Mouse (Mus musculus) neural tube, embryonic 14.5 days (tissue): ENCODE results near the gene Dnaja2. TPM values are rescaled to one million over a fixed set of nuclear protein-coding genes. Genes with fewer than 3 reads are reported as not detected.

Experiments used
- ATAC-seq: fragments of 200-750 bp; cut with Nextera tagmentation; 2 replicates; pipeline ENCODE4 v1.8.0; 2017; ENCODE audit warnings: low read depth, mild to moderate bottlenecking, moderate TSS enrichment, moderate library complexity
- H3K27ac ChIP-seq: fragments of 300-500 bp; sonication (generic); 2 replicates; pipeline ENCODE4 v1.5.1; 2014; ENCODE audit warnings: low read depth, mild to moderate bottlenecking, control low read depth, low read length, moderate library complexity, mixed read lengths
- H3K27me3 ChIP-seq: fragments of 300-500 bp; sonication (generic); 2 replicates; pipeline ENCODE4 v1.6.1; 2014; ENCODE audit warnings: low read length; ENCODE audit not compliant: control insufficient read depth, insufficient read depth
- H3K36me3 ChIP-seq: fragments of 300-500 bp; sonication (generic); 2 replicates; pipeline ENCODE4 v1.6.1; 2014; ENCODE audit warnings: low read length, mixed read lengths; ENCODE audit not compliant: control insufficient read depth, insufficient read depth
- H3K4me1 ChIP-seq: fragments of 300-500 bp; sonication (generic); 2 replicates; pipeline ENCODE4 v1.6.1; 2014; ENCODE audit warnings: low read length; ENCODE audit not compliant: control insufficient read depth, insufficient read depth
- H3K4me2 ChIP-seq: fragments of 300-500 bp; sonication (generic); 2 replicates; pipeline ENCODE4 v1.6.1; 2014; ENCODE audit warnings: mild to moderate bottlenecking, low read depth, low read length, control low read depth
- H3K4me3 ChIP-seq: fragments of 300-500 bp; sonication (generic); 2 replicates; pipeline ENCODE4 v1.5.1; 2014; ENCODE audit warnings: low read depth, low read length, control low read depth, mixed read lengths
- H3K9ac ChIP-seq: fragments of 300-500 bp; sonication (generic); replicated peaks from 2 replicates; pipeline ENCODE4 v1.6.1; 2014; ENCODE audit warnings: low read depth, mild to moderate bottlenecking, control low read depth, low read length, mixed read lengths
- H3K9me3 ChIP-seq: fragments of 300-500 bp; sonication (generic); 2 replicates; pipeline ENCODE4 v1.6.1; 2016; ENCODE audit warnings: low read length; ENCODE audit not compliant: control insufficient read depth
- WGBS: fragments of 180-500 bp; shearing (Covaris S2); extraction: QIAGEN DNeasy Blood & Tissue Kit; methylation state at CpG from one replicate; pipeline ENCODE4 v1.1.7; 2014; 5-methylcytosine and 5-hydroxymethylcytosine counted together
- polyA plus RNA-seq: library from polyadenylated mRNA; unstranded; fragments of >200 nt; fragmentation: Nextera tagmentation; extraction: Ambion mirVana; gene quantifications from 2 replicates; pipeline ENCODE4 v1.2.1, GENCODE M21; 2014

Gene Dnaja2
- polyA plus RNA-seq, 1 experiment from 2014 or later = 167 TPM

DNA sequence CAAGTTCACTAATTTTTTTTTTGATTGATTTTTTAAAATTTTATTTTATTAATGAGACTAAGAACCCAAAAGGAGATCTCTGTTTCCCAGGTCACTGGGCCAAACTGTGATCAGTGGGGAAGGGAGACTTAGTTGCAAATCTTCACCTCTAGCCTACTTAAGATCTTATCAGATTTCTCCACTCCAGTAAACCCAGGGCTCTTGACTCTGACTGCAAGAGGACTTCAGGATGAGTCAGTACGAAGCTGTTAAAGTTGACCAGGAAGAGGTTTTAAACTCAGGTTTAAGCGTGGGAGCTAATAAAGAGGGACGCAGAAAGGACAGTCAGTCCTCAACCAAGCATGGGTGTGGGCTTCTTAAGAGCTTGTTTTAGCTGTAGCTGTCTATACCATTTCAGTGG is 38.2 kb upstream of the Dnaja2 start:
- whole genome bisulfite sequencing = 95% methylated on average over 3 of the region's 3 CpGs
- no peak overlapping the region for H3K4me2 ChIP-seq
- no peaks in the 10 kb centered on the region for H3K36me3 ChIP-seq
- H3K9me3 ChIP-seq = no peaks in the 10 kb centered on the region
- no peaks in the 10 kb centered on the region for H3K27me3 ChIP-seq
- H3K4me3 ChIP-seq = no peak overlapping the region
- no peak overlapping the region for H3K27ac ChIP-seq
- no peak for ATAC-seq
- H3K9ac ChIP-seq = no peak overlapping the region
- no peaks in the 10 kb centered on the region for H3K4me1 ChIP-seq

DNA sequence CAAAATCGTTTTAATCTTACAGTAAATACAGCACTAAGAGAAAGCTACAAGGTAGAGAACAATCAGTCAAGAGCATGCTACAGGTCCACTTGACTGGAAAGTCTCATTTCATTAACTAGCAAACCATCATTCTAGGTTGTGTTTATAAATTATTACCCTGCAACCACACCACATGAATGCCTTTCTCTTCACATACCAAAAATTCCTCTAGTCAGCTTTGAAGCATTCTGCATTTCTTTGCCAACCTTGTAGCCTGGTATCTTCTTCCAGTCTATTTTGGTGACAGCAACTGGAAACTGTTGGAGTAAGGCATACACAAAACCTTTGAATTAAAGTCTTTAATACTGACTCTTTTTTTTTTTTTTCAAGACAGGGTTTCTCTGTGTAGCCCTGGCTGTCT is 36.4 kb upstream of the Dnaja2 start:
- no peaks in the 10 kb centered on the region for H3K4me1 ChIP-seq
- H3K27me3 ChIP-seq = no peaks in the 10 kb centered on the region
- no peak for ATAC-seq
- H3K9me3 ChIP-seq = no peaks in the 10 kb centered on the region
- no peaks in the 10 kb centered on the region for H3K36me3 ChIP-seq
- no peak overlapping the region for H3K4me3 ChIP-seq
- H3K27ac ChIP-seq = no peak overlapping the region
- WGBS = 100% methylated on average over 1 of the region's 1 CpGs
- no peak overlapping the region for H3K4me2 ChIP-seq
- no peak overlapping the region for H3K9ac ChIP-seq

DNA sequence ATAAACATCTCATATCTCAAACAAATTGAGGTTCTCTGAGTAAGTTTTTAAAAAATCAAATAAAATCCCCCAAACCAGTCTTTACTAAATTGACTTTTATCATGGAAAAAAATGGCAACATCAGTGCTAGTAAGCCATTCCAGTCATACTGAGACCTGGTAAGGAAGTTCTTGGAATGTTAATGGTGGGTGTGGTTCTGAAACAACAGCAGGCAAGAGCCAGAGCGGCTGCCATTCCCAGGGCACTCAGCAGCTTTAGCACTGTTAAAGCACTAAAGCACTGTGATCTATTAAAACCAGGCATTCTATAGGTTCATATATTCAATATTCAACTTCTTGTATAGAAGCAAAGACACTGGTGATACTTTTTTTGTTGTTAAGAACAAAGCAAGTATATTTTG is 35.1 kb upstream of the Dnaja2 start:
- H3K9me3 ChIP-seq = no peaks in the 10 kb centered on the region
- WGBS = 79% methylated on average over 1 of the region's 1 CpGs
- no peak overlapping the region for H3K4me2 ChIP-seq
- no peaks in the 10 kb centered on the region for H3K27me3 ChIP-seq
- no peak overlapping the region for H3K27ac ChIP-seq
- no peak for ATAC-seq
- H3K4me3 ChIP-seq = no peak overlapping the region
- no peak overlapping the region for H3K9ac ChIP-seq
- no peaks in the 10 kb centered on the region for H3K4me1 ChIP-seq
- H3K36me3 ChIP-seq = no peaks in the 10 kb centered on the region

DNA sequence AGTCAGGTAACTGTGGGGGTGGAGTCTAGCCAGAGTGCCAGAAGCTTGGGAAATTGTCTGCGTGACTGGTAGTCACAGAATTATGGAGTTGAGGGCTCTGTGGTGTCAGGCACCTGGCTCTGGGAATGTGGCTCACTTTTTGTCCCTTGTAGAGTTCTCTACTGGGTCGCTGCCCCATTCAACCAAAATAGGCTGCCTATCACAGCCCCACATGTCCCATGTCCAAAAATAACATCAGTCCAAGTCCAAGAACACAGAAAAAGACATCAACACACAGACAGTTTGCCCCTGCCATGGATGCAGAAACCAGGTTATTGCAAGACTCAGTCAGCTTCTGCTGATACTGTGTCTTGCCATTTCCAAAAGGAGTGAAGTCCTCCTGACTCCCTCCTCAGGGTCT is 33.5 kb upstream of the Dnaja2 start:
- ATAC-seq = no peak
- WGBS = 88% methylated on average over 2 of the region's 2 CpGs
- H3K4me3 ChIP-seq = no peak overlapping the region
- H3K27me3 ChIP-seq = no peaks in the 10 kb centered on the region
- H3K27ac ChIP-seq = no peak overlapping the region
- H3K9me3 ChIP-seq = no peaks in the 10 kb centered on the region
- no peaks in the 10 kb centered on the region for H3K36me3 ChIP-seq
- H3K9ac ChIP-seq = no peak overlapping the region
- no peak overlapping the region for H3K4me2 ChIP-seq
- H3K4me1 ChIP-seq = no peaks in the 10 kb centered on the region

DNA sequence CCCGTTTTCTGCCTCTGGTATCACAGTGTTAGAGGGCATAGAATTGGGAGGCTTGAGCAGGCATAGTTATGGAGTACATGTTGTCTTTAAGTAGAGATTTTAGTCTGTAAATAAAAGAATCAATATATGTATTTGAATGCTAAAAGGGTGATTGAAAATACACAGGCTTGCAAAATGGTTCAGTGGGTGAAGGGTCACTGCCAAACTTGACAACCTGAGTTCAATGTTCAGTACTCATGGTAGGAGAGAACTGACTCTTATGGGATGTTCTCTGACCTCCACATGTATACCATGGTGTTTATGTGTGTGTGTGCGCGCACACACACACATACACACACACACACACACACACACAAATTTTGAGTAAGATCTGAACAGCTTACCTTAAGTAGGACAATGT is 22.5 kb upstream of the Dnaja2 start:
- no peaks in the 10 kb centered on the region for H3K27me3 ChIP-seq
- no peaks in the 10 kb centered on the region for H3K4me1 ChIP-seq
- no peaks in the 10 kb centered on the region for H3K9me3 ChIP-seq
- no peak for ATAC-seq
- H3K4me3 ChIP-seq = no peak overlapping the region
- no peak overlapping the region for H3K4me2 ChIP-seq
- no peak overlapping the region for H3K27ac ChIP-seq
- WGBS = 95% methylated on average over 3 of the region's 3 CpGs
- no peaks in the 10 kb centered on the region for H3K36me3 ChIP-seq
- H3K9ac ChIP-seq = no peak overlapping the region

DNA sequence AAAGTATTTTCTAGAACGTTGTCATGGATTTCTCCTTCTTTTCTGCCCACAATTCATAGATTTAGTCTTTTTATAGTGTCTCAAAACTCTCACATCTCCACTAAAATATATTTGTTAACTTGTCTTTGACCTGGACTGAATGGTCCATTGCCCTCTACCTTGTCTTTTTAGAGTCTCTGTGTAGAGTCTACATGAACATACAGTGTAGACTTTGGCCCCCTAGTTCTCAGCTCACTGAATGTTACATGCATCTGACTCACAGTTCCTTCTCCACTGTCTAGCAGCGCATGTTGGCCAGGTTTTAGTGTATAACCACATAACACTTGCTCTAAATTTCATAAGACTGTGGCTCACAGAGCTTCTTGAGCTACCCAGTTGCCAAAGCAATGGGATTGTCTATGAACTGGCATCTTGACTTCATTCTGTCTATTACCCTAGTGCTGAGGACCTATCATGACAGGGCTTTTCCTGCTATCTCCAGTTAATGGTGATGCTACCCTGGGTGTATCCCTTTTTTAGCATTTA is 18.9 kb upstream of the Dnaja2 start:
- H3K4me1 ChIP-seq = no peaks in the 10 kb centered on the region
- H3K9ac ChIP-seq = no peak overlapping the region
- no peaks in the 10 kb centered on the region for H3K27me3 ChIP-seq
- H3K27ac ChIP-seq = no peak overlapping the region
- H3K36me3 ChIP-seq = no peaks in the 10 kb centered on the region
- ATAC-seq = no peak
- no peak overlapping the region for H3K4me3 ChIP-seq
- WGBS = 81% methylated on average over 2 of the region's 2 CpGs
- no peaks in the 10 kb centered on the region for H3K9me3 ChIP-seq
- no peak overlapping the region for H3K4me2 ChIP-seq

DNA sequence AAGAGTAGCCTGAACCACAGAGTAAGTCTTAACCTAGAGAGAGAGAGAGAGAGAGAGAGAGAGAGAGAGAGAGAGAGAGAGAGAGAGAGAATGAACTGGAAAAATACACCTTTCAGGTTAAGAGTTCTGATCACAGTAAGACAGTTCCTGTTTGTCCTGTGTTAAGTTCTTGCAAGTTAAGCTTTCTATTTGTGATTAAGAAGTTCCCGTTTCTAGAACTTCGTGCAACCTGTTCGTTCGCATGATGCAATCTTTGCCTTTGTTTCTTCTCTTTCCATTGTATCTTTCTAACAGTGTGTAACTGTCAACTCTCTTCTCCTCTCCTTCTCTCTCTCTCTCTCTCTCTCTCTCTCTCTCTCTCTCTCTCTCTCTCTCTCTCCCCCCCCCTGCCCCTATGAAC is 15.3 kb upstream of the Dnaja2 start:
- Histone ChIP-seq H3K4me2 (no peak overlapping the region), H3K27ac (no peak overlapping the region), H3K4me3 (no peak overlapping the region), H3K27me3 (no peaks in the 10 kb centered on the region), H3K9ac (no peak overlapping the region), H3K4me1 (no peaks in the 10 kb centered on the region), H3K36me3 (no peaks in the 10 kb centered on the region), H3K9me3 (no peaks in the 10 kb centered on the region)
- WGBS = 96% methylated on average over 4 of the region's 4 CpGs
- no peak for ATAC-seq

DNA sequence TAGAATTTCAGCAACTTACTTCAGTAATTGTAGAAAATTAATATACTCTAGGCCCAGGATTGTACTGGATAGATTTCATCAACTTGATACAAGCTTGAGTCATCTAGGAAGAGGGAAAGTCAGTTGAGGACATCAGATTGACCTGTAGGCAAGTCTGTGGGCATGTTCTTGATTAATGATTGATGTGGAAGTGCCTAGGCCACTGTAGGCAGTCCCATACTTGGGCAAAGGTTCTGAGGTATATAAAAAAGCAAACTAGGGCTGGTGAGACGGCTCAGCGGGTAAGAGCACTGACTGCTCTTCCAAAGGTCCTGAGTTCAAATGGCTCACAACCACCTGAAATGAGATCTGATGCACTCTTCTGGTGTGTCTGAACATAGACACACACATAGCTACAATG is 12.7 kb upstream of the Dnaja2 start:
- H3K9ac ChIP-seq = no peak overlapping the region
- H3K27ac ChIP-seq = no peak overlapping the region
- ATAC-seq = no peak
- no peaks in the 10 kb centered on the region for H3K36me3 ChIP-seq
- H3K27me3 ChIP-seq = no peaks in the 10 kb centered on the region
- H3K4me3 ChIP-seq = no peak overlapping the region
- no peaks in the 10 kb centered on the region for H3K9me3 ChIP-seq
- WGBS = 98% methylated on average over 2 of the region's 2 CpGs
- no peaks in the 10 kb centered on the region for H3K4me1 ChIP-seq
- H3K4me2 ChIP-seq = no peak overlapping the region

DNA sequence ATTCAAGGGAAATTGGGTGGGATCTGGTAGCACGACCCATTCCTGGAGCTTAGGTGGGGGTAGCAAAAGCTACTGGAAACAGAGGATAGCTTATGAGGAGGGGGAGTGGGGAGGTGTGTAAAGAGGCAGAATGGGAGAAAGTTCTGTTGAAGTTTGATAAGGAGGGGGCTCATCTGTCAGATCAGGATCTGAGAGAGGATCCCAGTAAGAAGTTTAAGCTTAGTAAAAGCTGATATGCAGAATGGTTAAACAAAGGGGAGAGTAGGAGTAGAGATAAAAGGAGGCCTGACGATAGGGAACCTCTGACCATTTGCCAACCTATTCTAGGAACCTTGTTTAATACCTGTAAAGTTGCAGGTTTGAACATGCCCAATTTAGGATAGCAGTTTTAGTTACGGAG is 10.0 kb upstream of the Dnaja2 start:
- H3K27ac ChIP-seq = no peak overlapping the region
- no peak overlapping the region for H3K4me3 ChIP-seq
- no peaks in the 10 kb centered on the region for H3K27me3 ChIP-seq
- no peak for ATAC-seq
- H3K4me2 ChIP-seq = no peak overlapping the region
- no peaks in the 10 kb centered on the region for H3K9me3 ChIP-seq
- H3K36me3 ChIP-seq = no peaks in the 10 kb centered on the region
- no peak overlapping the region for H3K9ac ChIP-seq
- H3K4me1 ChIP-seq = no peaks in the 10 kb centered on the region
- 83% methylated on average over 3 of the region's 3 CpGs for WGBS

DNA sequence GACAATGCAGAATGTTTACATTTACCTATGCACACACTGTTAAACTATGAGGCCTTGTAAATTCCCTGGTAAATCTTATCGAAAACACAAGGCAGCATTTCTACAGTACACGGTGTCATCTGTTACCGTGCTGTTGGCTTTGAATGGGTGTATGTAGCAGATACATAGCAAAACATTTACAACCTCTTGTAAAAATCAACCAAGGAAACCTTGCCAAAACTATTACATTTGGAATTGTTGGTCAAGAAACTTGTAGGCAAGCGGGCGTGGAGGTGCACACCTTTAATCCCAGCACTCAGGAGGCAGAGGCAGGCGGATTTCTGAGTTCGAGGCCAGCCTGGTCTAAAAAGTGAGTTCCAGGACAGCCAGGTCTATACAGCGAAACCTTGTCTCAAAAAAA is 8.2 kb upstream of the Dnaja2 start:
- H3K9me3 ChIP-seq = no peaks in the 10 kb centered on the region
- no peak overlapping the region for H3K4me2 ChIP-seq
- H3K36me3 ChIP-seq = no peaks in the 10 kb centered on the region
- H3K4me3 ChIP-seq = no peak overlapping the region
- ATAC-seq = no peak
- 95% methylated on average over 8 of the region's 8 CpGs for WGBS
- no peaks in the 10 kb centered on the region for H3K27me3 ChIP-seq
- no peak overlapping the region for H3K27ac ChIP-seq
- H3K4me1 ChIP-seq = no peaks in the 10 kb centered on the region
- H3K9ac ChIP-seq = no peak overlapping the region
